Mouse (Mus musculus) intestine, embryonic 16.5 days (tissue): ENCODE data around the gene Adamts1. TPM values are rescaled to one million over a fixed set of nuclear protein-coding genes. Genes with fewer than 3 reads are reported as not detected.

ENCODE experiments used
- ATAC-seq: fragments of 200-750 bp; cut with Nextera tagmentation; 2 replicates; pipeline ENCODE4 v1.8.0; 2017; ENCODE audit warnings: moderate TSS enrichment, moderate library complexity
- H3K27ac ChIP-seq: fragments of 300-500 bp; sonication (generic); 2 replicates; pipeline ENCODE4 v1.5.1; 2014; ENCODE audit warnings: mild to moderate bottlenecking, low read length
- H3K27me3 ChIP-seq: fragments of 300-500 bp; sonication (generic); replicated peaks from 2 replicates; pipeline ENCODE4 v1.6.1; 2014; ENCODE audit warnings: low read length, control low read depth, mixed read lengths; ENCODE audit not compliant: control insufficient read depth, insufficient read depth
- H3K36me3 ChIP-seq: fragments of 300-500 bp; sonication (generic); 2 replicates; pipeline ENCODE4 v1.6.1; 2014; ENCODE audit warnings: low read length, control low read depth; ENCODE audit not compliant: control insufficient read depth, insufficient read depth
- H3K4me1 ChIP-seq: fragments of 300-500 bp; sonication (generic); 2 replicates; pipeline ENCODE4 v1.6.1; 2014; ENCODE audit warnings: low read length, control low read depth, mixed read lengths; ENCODE audit not compliant: control insufficient read depth, insufficient read depth
- H3K4me2 ChIP-seq: fragments of 300-500 bp; sonication (generic); 2 replicates; pipeline ENCODE4 v1.6.1; 2014; ENCODE audit warnings: low read depth, low read length, control low read depth
- H3K4me3 ChIP-seq: fragments of 300-500 bp; sonication (generic); 2 replicates; pipeline ENCODE4 v1.5.1; 2014; ENCODE audit warnings: mild to moderate bottlenecking, low read length
- H3K9ac ChIP-seq: fragments of 300-500 bp; sonication (generic); 2 replicates; pipeline ENCODE4 v1.6.1; 2014; ENCODE audit warnings: low read depth, low read length
- H3K9me3 ChIP-seq: fragments of 300-500 bp; sonication (generic); 2 replicates; pipeline ENCODE4 v1.6.1; 2016; ENCODE audit warnings: low read length, control low read depth; ENCODE audit not compliant: control insufficient read depth
- WGBS: fragments of 180-500 bp; shearing (Covaris S2); extraction: QIAGEN DNeasy Blood & Tissue Kit; methylation state at CpG from one replicate; pipeline ENCODE4 v1.1.7; 2014; 5-methylcytosine and 5-hydroxymethylcytosine counted together
- polyA plus RNA-seq: library from polyadenylated mRNA; unstranded; fragments of >200 nt; fragmentation: Nextera tagmentation; extraction: Ambion mirVana; gene quantifications from 2 replicates; pipeline ENCODE4 v1.2.1, GENCODE M21; 2015

Gene Adamts1
- polyA plus RNA-seq, 1 experiment from 2014 or later = 22.4 TPM

DNA sequence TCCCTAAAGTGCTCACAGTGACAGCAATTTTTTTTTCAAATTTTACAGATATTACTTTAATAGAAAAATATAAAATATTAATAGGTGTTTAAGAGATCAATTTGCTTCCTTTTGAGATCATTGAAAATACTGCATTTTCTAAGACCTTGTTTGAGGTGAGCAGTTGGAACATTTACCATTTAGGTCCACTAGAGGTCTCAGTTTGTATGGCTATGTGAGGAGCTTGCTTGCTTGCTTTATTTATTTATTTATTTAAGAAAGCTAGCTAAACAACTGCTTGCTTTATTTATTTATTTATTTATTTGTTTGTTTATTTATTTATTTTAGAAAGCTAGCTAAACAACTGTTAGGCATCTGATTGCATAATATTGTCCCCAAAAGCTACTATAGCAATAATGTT lies 23.1 kb downstream of the Adamts1 start:
- Histone ChIP-seq H3K9me3 (no peaks in the 10 kb centered on the region), H3K36me3 (no peaks in the 10 kb centered on the region), H3K4me2 (no peak overlapping the region), H3K4me1 (no peaks in the 10 kb centered on the region), H3K9ac (no peak overlapping the region), H3K4me3 (no peak overlapping the region), H3K27me3 (no peaks in the 10 kb centered on the region), H3K27ac (no peak overlapping the region)
- no peak for ATAC-seq

DNA sequence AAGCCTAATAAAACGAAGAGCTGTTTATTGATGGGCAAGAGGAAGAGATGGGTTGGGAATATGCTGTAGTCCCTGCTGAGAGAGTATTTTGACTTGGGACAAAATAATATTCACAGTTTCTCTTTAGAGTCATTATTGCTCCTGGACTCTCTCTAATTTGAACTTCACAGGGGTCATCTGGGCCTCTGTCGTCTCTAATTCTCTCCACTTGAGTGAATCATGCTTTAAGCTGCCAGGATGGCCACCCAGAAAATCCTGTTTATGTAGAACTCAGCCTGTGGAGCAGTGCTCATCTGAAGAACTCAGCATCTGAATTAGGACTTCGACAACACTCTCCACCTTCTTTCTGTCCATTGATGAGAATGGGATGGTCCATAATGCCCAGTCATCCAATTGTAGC lies 30.6 kb downstream of the Adamts1 start:
- no peaks in the 10 kb centered on the region; the same call in 1 of the 2 replicates for H3K9me3 ChIP-seq
- 54% methylated on average over 3 of the region's 3 CpGs for WGBS
- no peak overlapping the region for H3K9ac ChIP-seq
- no peaks in the 10 kb centered on the region for H3K4me1 ChIP-seq
- no peaks in the 10 kb centered on the region for H3K27me3 ChIP-seq
- H3K4me3 ChIP-seq = no peak overlapping the region
- H3K27ac ChIP-seq = no peak overlapping the region
- ATAC-seq = no peak
- no peaks in the 10 kb centered on the region for H3K36me3 ChIP-seq
- H3K4me2 ChIP-seq = no peak overlapping the region

DNA sequence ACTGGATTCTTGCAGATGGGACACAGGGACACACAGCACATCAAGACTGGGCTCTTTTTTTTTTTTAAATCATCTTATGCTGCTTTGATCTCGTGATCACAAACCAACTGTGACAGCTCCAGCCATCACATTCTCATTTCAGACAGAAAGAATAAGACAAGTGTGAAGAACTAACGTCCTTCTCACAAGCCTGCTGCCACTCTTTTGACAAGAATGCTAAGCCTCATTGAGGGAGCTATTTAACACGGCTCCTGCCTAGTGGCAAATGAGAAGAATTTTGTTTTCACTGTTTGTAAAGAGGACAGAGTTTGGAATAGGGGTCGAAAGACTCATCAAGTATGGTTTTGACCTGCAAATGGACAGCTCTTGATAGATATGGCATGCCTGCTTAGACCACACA lies 35.6 kb downstream of the Adamts1 start:
- no peak overlapping the region for H3K4me2 ChIP-seq
- no peak overlapping the region for H3K27ac ChIP-seq
- no peaks in the 10 kb centered on the region for H3K9me3 ChIP-seq
- no peak overlapping the region for H3K4me3 ChIP-seq
- WGBS = 58% methylated on average over 4 of the region's 4 CpGs
- H3K9ac ChIP-seq = no peak overlapping the region
- ATAC-seq = no peak
- no peaks in the 10 kb centered on the region for H3K4me1 ChIP-seq
- H3K36me3 ChIP-seq = no peaks in the 10 kb centered on the region
- no peaks in the 10 kb centered on the region for H3K27me3 ChIP-seq

DNA sequence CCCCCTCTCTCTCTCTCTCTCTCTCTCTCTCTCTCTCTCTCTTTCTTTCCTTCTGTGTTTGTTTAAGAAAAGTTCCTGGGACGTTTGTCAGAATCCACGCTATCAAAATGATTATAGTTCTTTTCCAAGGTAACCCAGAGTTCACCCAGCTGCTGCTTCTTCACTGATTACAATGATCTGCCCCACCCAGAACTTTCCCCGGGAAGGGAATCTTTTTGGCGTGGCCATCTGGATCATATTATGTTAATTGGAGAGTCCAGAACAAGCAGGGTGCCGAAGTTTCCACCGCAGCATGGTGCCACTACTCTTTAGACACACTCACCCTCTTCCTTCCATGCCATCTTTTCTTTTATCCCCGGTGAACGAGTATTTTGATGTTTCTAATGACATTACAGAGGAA lies 37.2 kb downstream of the Adamts1 start:
- H3K36me3 ChIP-seq = no peaks in the 10 kb centered on the region
- no peaks in the 10 kb centered on the region for H3K27me3 ChIP-seq
- no peak overlapping the region for H3K27ac ChIP-seq
- no peak overlapping the region for H3K4me3 ChIP-seq
- no peak for ATAC-seq
- H3K4me2 ChIP-seq = no peak overlapping the region
- no peaks in the 10 kb centered on the region for H3K4me1 ChIP-seq
- no peak overlapping the region for H3K9ac ChIP-seq
- WGBS = 49% methylated on average over 8 of the region's 8 CpGs
- no peaks in the 10 kb centered on the region for H3K9me3 ChIP-seq

DNA sequence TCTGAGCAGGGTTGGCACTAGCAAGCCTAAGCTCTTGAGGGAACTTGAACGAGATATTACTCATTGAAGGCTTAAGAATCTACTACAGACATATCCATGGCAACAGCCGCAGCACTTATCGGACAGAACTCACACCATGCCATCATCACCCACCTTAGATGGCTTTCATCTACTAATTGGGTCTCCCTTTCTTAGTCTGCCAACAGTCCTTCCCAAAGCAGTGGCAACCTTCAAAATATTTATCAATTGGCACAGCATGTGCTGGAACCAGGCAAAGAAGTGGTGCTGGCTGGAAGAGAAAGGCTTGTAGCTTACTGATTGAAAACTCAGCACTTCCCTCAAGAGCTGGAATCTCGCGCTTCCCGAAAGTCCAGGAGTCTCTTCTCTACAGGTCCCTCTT lies 37.7 kb downstream of the Adamts1 start:
- ATAC-seq = no peak
- Histone ChIP-seq H3K4me3 (no peak overlapping the region), H3K27ac (no peak overlapping the region), H3K4me2 (no peak overlapping the region), H3K4me1 (no peaks in the 10 kb centered on the region), H3K9me3 (no peaks in the 10 kb centered on the region), H3K36me3 (no peaks in the 10 kb centered on the region), H3K9ac (no peak overlapping the region), H3K27me3 (no peaks in the 10 kb centered on the region)
- WGBS = 85% methylated on average over 6 of the region's 6 CpGs

DNA sequence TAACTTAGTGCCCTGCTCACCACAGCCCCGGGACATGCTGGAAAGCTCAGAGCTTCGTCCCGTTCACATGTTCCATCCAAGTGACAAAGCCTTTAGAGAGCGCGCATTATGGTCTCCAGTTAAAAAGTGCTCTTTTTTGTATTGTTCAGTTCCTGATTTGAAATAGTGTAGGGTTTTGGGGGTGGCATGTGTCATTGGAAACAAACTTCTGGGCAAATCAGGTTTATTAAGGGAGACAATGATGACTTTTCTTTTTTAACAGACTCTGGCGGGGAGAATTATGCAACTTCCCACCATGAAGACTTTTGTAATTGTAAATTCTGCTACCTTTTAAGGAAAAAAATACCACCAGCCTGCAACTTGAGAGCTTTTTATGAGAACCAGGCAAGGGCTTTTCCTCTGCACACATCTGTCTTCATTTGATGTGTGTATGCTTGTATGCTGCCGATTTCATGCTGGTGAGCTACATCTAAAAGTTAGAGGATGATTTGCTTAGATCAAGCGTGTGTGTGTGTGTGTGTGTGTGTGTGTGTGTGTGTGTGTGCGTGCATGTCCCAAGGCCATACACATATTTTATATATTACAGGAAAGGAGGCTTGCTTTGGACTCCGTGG lies 40.8 kb downstream of the Adamts1 start:
- no peak overlapping the region for H3K27ac ChIP-seq
- no peaks in the 10 kb centered on the region for H3K36me3 ChIP-seq
- no peaks in the 10 kb centered on the region for H3K27me3 ChIP-seq
- ATAC-seq = no peak
- H3K4me2 ChIP-seq = no peak overlapping the region
- H3K9ac ChIP-seq = no peak overlapping the region
- no peaks in the 10 kb centered on the region for H3K9me3 ChIP-seq
- no peaks in the 10 kb centered on the region for H3K4me1 ChIP-seq
- 86% methylated on average over 10 of the region's 10 CpGs for WGBS
- no peak overlapping the region for H3K4me3 ChIP-seq

DNA sequence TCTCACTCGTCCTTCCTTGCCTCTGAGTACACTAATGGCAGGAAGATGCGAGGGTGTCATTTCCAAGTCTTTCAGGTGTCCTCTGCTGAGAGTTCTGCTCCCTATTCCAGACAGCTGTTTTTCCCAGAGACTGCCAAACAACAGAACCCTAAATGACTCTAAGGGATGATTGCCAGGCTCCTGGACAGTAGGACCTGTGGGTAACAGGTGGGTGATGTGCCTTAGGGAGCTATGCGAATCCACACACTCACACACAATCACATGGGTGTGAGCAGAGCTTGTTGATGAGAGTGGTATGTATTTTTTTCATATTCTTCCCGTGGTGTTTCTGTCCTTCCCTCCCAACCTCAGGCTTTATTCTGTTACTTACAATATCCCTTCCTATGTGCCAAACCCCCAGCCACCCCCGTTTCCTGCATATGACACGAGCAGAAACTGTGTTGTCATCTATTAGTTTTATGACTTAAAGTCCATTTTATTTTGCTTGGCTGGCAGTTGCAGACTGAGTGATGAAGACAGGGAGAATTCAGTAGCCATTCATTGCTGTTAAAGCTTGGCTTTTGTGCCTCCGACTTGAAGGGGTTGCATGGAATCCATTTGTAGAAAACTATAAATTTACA lies 41.8 kb downstream of the Adamts1 start:
- H3K36me3 ChIP-seq = no peaks in the 10 kb centered on the region
- H3K9me3 ChIP-seq = no peaks in the 10 kb centered on the region
- no peak for ATAC-seq
- H3K4me3 ChIP-seq = no peak overlapping the region
- no peak overlapping the region for H3K9ac ChIP-seq
- H3K27me3 ChIP-seq = no peaks in the 10 kb centered on the region
- peaks cover 5% of the 10 kb centered on the region; the same call in 1 of the 2 replicates for H3K4me1 ChIP-seq
- WGBS = 78% methylated on average over 7 of the region's 7 CpGs
- no peak overlapping the region for H3K27ac ChIP-seq
- H3K4me2 ChIP-seq = no peak overlapping the region

DNA sequence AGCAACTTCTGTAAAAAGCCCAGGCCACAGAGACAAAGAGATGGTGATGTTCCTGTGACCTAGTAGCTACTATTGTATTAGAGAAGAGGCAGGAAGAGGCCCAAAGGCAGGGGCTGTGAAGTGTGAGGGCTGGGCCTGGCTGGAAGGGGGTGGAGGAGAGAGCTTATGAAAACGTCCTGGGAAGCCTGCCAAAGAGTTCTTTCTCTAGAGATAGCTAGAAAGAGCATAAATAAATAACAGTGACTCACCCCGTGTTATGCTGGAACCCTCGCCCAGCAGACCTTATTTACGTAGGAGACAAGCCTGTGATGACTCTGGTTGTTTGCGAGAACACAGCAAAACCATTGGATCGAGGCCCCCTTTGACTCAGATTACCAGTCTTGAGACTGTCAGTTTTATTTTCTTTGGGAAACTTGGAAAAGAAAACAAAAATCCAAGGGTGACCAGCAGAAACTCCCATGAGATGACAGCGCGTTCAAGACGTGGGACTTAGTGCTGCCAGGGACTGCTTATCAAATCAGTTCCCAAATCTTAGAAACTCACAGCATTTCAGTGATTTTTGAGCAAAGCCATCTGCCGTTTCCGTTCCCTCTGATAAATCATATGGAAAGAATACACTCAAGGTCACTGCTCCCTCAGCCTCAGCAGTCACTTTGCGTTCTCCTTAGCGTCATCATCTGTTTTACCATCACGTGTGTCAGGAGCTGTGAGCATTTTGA lies 46.7 kb downstream of the Adamts1 start:
- Histone ChIP-seq H3K9me3 (no peaks in the 10 kb centered on the region), H3K4me3 (no peak overlapping the region), H3K27ac (peak overlapping the region; percentile 76), H3K36me3 (no peaks in the 10 kb centered on the region), H3K27me3 (no peaks in the 10 kb centered on the region), H3K9ac (no peak overlapping the region), H3K4me2 (no peak overlapping the region), H3K4me1 (peaks cover 5% of the 10 kb centered on the region; the same call in 1 of the 2 replicates)
- 32% methylated on average over 14 of the region's 14 CpGs for WGBS
- peak; percentile 97 for ATAC-seq

DNA sequence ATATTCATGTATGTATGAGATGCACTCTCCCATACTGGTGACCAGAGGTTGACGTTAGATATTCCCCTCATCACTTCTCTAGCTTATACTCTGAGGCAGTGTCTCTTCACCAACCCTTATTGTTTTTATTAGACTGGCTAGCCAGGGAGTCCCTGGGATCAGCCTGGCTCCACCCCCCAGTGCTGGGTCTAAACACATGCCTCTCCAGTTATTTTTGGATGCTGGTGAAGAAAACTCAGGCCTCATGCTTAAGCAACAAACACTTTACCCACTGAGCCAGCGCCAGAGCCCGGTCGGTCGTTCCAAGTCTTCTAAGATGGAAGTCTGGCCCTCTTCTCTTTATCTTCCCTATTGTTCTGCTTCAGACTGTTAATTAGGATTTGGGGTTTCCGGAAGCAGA lies 53.6 kb downstream of the Adamts1 start:
- Histone ChIP-seq H3K27ac (no peak overlapping the region), H3K36me3 (no peaks in the 10 kb centered on the region), H3K4me1 (no peaks in the 10 kb centered on the region), H3K4me3 (no peak overlapping the region), H3K9me3 (no peaks in the 10 kb centered on the region), H3K4me2 (no peak overlapping the region), H3K27me3 (no peaks in the 10 kb centered on the region), H3K9ac (no peak overlapping the region)
- 74% methylated on average over 6 of the region's 6 CpGs for WGBS
- no peak for ATAC-seq
